Mouse (Mus musculus) adrenal gland, postnatal 14 days (tissue): ENCODE measurements around the gene Adgrg4. TPM values are rescaled to one million over a fixed set of nuclear protein-coding genes. Genes with fewer than 3 reads are reported as not detected.
A peak's percentile ranks its signal among the peaks of the same experiment; 100 is the strongest.

Experiments used
- DNase-seq: peaks from one replicate; pipeline ENCODE4 v3.0.0; 2021; ENCODE audit warnings: mixed read lengths
- long read RNA-seq, 2 experiments: library from polyadenylated mRNA; stranded (forward); transcript quantifications; one replicate each; pipeline ENCODE4 v2.0.0; 2021
- total RNA-seq: library from RNA; stranded (reverse); gene quantifications from 2 replicates; pipeline ENCODE4 v1.2.3, GENCODE M21; 2021

Adgrg4 gene
- total RNA-seq: not detected in 2 replicates
- long read RNA-seq, experiment 1: 0 reads
- long read RNA-seq, experiment 2: 0 reads

- DNase-seq: no peak
These were observed at the start of gene Adgrg4 for GRCm38 (mm10) chrX:56869863-56870262. TSS of gene Adgrg4 (plus strand) at chrX:56870163.

GRCm38 (mm10) chrX:56821765-56822603 is 48.0 kb upstream of the Adgrg4 start, which contains the start of gene Map7d3:
TSS of gene Map7d3 (minus strand) at chrX:56822326.
- DNase-seq: peak; percentile 24

GRCm38 (mm10) chrX:56827492-56827891 is 42.5 kb upstream of the Adgrg4 start:
- DNase-seq: no peak

- DNase-seq: no peak
These were observed 34.1 kb upstream of the Adgrg4 start for GRCm38 (mm10) chrX:56835842-56836241.

- DNase-seq: peak; percentile 24
These were observed 30.6 kb upstream of the Adgrg4 start for GRCm38 (mm10) chrX:56839369-56839768.

DNA sequence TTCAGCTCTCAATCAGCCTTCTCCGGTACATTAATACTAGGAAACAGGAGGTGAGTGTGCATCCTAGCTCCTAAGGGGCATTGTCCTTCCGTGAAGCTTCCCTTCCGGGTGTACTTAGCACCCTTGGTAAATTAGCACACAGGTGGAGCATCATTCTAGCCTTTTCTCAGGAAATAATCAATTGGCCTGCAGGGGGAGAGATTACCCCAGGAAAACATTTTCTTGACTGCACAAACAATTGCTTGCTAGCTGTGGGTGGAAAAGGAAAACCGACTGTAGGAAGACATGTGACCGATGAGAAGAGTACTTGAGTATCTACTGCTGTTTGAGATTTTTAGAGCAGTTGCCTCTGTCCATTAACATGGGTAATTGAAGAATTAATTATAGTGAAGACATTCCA is 28.7 kb upstream of the Adgrg4 start:
- no peak for DNase-seq

DNA sequence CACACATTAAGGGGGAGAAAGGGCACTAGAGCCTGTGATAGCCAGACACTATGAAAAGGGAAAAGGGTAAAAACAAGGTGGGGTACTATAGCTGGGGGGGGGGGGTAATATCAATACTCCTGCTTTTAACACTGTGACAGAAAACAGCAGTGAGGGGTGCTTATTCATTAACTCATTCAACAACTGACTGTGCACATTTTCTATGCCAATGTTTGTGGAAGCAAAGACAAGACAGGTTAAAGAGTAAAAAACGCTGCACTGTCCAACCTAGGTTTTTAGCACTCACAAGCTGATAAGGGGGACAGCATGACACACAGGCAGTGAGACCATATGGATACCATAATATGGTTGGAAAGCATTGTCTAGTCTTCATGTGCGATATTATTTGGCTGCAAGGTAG is 142.9 kb downstream of the Adgrg4 start:
- no peak for DNase-seq

GRCm38 (mm10) chrX:57042774-57043173 is 172.8 kb downstream of the Adgrg4 start, which contains the start of gene Brs3:
TSS of gene Brs3 (plus strand) at chrX:57043074.
- DNase-seq: no peak

GRCm38 (mm10) chrX:57043869-57044268 is 173.9 kb downstream of the Adgrg4 start:
- no peak for DNase-seq

Other genes starting within 250 kb of the Adgrg4 start
- gene Fhl1, start 138.4 kb upstream of the Adgrg4 start, total RNA-seq: 97.5 and 101 TPM in 2 replicates
- 2.8 and 3.0 TPM in 2 replicates for gene Map7d3, start 47.8 kb upstream of the Adgrg4 start, total RNA-seq
- not detected in 2 replicates for gene Brs3, start 172.9 kb downstream of the Adgrg4 start, total RNA-seq
- 40.9 and 41.9 TPM in 2 replicates for gene Htatsf1, start 183.4 kb downstream of the Adgrg4 start, total RNA-seq
- not detected in 2 replicates for gene Vgll1, start 217.9 kb downstream of the Adgrg4 start, total RNA-seq